Mouse (Mus musculus) midbrain, embryonic 16.5 days (tissue): ENCODE data around the gene Actl7a. TPM values are rescaled to one million over a fixed set of nuclear protein-coding genes. Genes with fewer than 3 reads are reported as not detected.

Experiments used
- ATAC-seq: fragments of 200-750 bp; cut with Nextera tagmentation; 2 replicates; pipeline ENCODE4 v1.8.0; 2017; ENCODE audit warnings: moderate TSS enrichment
- H3K27ac ChIP-seq: fragments of 300-500 bp; sonication (generic); 2 replicates; pipeline ENCODE4 v1.5.1; 2014; ENCODE audit warnings: mild to moderate bottlenecking, low read length, mixed read lengths
- H3K27me3 ChIP-seq: fragments of 300-500 bp; sonication (generic); 2 replicates; pipeline ENCODE4 v1.6.1; 2014; ENCODE audit warnings: low read depth, low read length, mixed read lengths; ENCODE audit not compliant: control insufficient read depth, insufficient read depth
- H3K36me3 ChIP-seq: fragments of 300-500 bp; sonication (generic); 2 replicates; pipeline ENCODE4 v1.6.1; 2014; ENCODE audit warnings: mild to moderate bottlenecking, low read length, moderate library complexity, mixed read lengths; ENCODE audit not compliant: control insufficient read depth, insufficient read depth
- H3K4me1 ChIP-seq: fragments of 300-500 bp; sonication (generic); 2 replicates; pipeline ENCODE4 v1.6.1; 2014; ENCODE audit warnings: mild to moderate bottlenecking, low read length, mixed read lengths; ENCODE audit not compliant: control insufficient read depth, insufficient read depth
- H3K4me2 ChIP-seq: fragments of 300-500 bp; sonication (generic); 2 replicates; pipeline ENCODE4 v1.6.1; 2014; ENCODE audit warnings: mild to moderate bottlenecking, low read length, mixed read lengths
- H3K4me3 ChIP-seq: fragments of 300-500 bp; sonication (generic); 2 replicates; pipeline ENCODE4 v1.5.1; 2014; ENCODE audit warnings: low read depth, mild to moderate bottlenecking, low read length, moderate library complexity, mixed read lengths
- H3K9ac ChIP-seq: fragments of 300-500 bp; sonication (generic); 2 replicates; pipeline ENCODE4 v1.6.1; 2014; ENCODE audit warnings: low read depth, low read length, mixed read lengths
- H3K9me3 ChIP-seq: fragments of 300-500 bp; sonication (generic); replicated peaks from 2 replicates; pipeline ENCODE4 v1.6.1; 2014; ENCODE audit warnings: mild to moderate bottlenecking, low read length, mixed read lengths; ENCODE audit not compliant: control insufficient read depth, poor library complexity, severe bottlenecking
- WGBS: fragments of 180-500 bp; shearing (Covaris S2); extraction: QIAGEN DNeasy Blood & Tissue Kit; methylation state at CpG from one replicate; pipeline ENCODE4 v1.1.7; 2014; 5-methylcytosine and 5-hydroxymethylcytosine counted together
- polyA plus RNA-seq: library from polyadenylated mRNA; unstranded; fragments of >200 nt; fragmentation: Nextera tagmentation; extraction: Ambion mirVana; gene quantifications from 2 replicates; pipeline ENCODE4 v1.2.1, GENCODE M21; 2015

Gene Actl7a
- polyA plus RNA-seq, 1 experiment from 2014 or later: not detected

DNA sequence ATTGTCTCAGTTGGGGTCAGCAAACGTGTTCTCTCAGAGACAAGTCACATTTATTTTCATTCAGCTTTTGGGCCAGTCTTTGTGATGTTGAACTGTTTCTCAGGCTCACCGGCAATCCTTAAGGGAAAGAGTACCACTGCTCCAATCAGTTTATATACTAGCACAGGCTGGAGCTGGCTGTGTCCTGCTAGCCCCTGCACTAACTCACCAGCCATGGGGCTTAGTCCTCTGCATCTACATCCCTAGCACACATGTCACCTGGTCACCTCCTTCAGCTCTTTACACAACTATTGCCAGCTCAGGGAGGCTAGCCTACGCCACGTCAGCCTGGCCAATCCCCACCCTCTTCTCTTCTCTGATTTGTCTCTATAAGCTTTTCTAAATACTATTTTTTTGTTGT is 515 bp upstream of the Actl7a start:
- ATAC-seq: no peak
- H3K9me3 ChIP-seq: no peaks in the 10 kb centered on the region
- H3K4me3 ChIP-seq: no peak overlapping the region
- H3K9ac ChIP-seq: no peak overlapping the region
- H3K27me3 ChIP-seq: no peaks in the 10 kb centered on the region
- H3K36me3 ChIP-seq: peaks cover 10% of the 10 kb centered on the region
- WGBS: 89% methylated on average over 4 of the region's 4 CpGs
- H3K4me2 ChIP-seq: no peak overlapping the region
- no peak overlapping the region for H3K27ac ChIP-seq
- no peaks in the 10 kb centered on the region for H3K4me1 ChIP-seq

DNA sequence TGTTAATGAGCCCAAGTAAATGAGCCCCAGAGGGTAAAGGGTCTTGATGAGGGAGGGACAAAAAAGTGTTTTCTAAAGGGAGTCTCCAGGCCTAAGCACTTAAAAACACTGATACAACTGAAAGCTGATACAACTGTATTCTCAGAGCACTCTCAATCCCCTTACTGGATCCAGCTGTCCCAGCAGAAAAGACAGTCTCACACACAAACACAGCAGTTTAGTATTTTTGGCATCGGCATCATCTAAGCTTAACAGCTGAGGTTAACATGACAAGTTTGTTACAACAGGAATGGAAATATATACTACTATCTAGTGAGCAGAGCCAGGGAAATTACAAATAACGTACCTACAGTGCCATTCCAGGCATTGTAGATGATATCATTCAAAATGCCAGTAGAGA is 3.1 kb downstream of the Actl7a start:
- H3K9ac ChIP-seq: no peak overlapping the region
- no peaks in the 10 kb centered on the region for H3K27me3 ChIP-seq
- H3K4me1 ChIP-seq: no peaks in the 10 kb centered on the region
- 97% methylated on average over 2 of the region's 2 CpGs for WGBS
- H3K4me2 ChIP-seq: no peak overlapping the region
- H3K4me3 ChIP-seq: no peak overlapping the region
- no peaks in the 10 kb centered on the region for H3K9me3 ChIP-seq
- no peak overlapping the region for H3K27ac ChIP-seq
- H3K36me3 ChIP-seq: peaks cover 35% of the 10 kb centered on the region
- ATAC-seq: no peak

- H3K4me3 ChIP-seq: no peak overlapping the region
- peaks cover 40% of the 10 kb centered on the region for H3K36me3 ChIP-seq
- H3K9ac ChIP-seq: no peak overlapping the region
- no peaks in the 10 kb centered on the region for H3K27me3 ChIP-seq
- no peak overlapping the region for H3K4me2 ChIP-seq
- no peaks in the 10 kb centered on the region for H3K4me1 ChIP-seq
- 98% methylated on average over 9 of the region's 9 CpGs for WGBS
- ATAC-seq: no peak
- no peaks in the 10 kb centered on the region for H3K9me3 ChIP-seq
- H3K27ac ChIP-seq: no peak overlapping the region
Observed at GRCm38 (mm10) chr4:56747456-56747855, 4.2 kb downstream of the Actl7a start.

DNA sequence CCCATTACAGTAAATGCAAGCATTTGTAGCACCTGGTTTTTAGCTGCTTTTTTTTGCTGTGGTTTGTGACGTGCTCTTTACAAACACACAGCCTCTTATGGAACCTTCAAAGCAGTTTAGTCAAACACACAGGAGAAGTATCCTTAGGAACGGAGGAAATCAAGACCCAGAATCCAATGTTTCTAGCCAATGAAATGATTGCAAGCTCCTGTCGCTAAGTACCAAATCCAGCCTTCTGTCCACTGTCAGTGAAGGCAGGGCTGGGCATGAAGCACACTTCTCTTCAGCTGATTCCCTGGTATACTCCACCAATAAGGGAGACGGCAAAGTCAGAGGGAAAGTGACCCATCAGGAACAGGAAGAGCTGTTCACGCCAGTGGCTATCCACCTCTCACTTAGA is 12.8 kb downstream of the Actl7a start:
- Histone ChIP-seq H3K36me3 (peaks cover 55% of the 10 kb centered on the region), H3K4me2 (no peak overlapping the region), H3K27me3 (no peaks in the 10 kb centered on the region), H3K4me3 (no peak overlapping the region), H3K4me1 (no peaks in the 10 kb centered on the region), H3K9ac (no peak overlapping the region), H3K9me3 (no peaks in the 10 kb centered on the region), H3K27ac (no peak overlapping the region)
- 94% methylated on average over 5 of the region's 5 CpGs for WGBS
- ATAC-seq: no peak

DNA sequence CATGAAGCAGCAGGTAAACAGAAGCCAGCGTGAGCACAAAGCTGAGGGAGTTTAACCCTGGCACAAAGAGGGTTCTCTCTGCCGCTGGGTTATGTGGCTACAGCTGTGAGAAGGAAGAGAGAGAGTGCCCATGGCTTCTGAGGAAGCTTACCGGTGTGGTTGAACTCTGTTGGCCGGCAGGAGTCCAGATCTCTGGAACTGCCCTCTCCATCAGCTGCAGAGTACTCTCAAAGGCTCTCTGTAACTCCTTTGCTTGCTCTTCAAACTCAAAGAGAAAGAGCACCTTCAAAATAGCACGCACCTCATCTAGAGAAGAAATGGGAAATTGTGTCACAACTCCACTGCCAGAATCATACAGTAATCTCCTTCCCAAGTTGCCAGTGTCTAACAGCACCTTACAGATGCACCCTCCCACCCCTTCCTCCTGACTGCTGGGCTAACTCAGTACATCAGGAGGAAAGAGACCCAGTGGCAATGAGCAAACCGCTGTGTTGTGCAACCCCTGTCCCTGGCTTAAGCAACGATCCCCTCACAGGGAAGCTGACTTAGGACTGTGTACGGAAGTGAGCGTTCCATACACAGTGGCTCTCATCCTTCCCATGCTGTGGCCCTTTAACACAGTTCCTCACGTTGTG is 13.9 kb downstream of the Actl7a start:
- 92% methylated on average over 10 of the region's 10 CpGs for WGBS
- Histone ChIP-seq H3K4me1 (no peaks in the 10 kb centered on the region), H3K4me2 (no peak overlapping the region), H3K4me3 (no peak overlapping the region), H3K27ac (no peak overlapping the region), H3K27me3 (no peaks in the 10 kb centered on the region), H3K36me3 (peaks cover 52% of the 10 kb centered on the region), H3K9me3 (no peaks in the 10 kb centered on the region), H3K9ac (no peak overlapping the region)
- no peak for ATAC-seq

GRCm38 (mm10) chr4:56757693-56758092 is 14.5 kb downstream of the Actl7a start:
- H3K4me2 ChIP-seq: no peak overlapping the region
- no peaks in the 10 kb centered on the region for H3K27me3 ChIP-seq
- H3K36me3 ChIP-seq: peaks cover 52% of the 10 kb centered on the region
- no peak overlapping the region for H3K4me3 ChIP-seq
- no peak overlapping the region for H3K9ac ChIP-seq
- no peak for ATAC-seq
- H3K27ac ChIP-seq: no peak overlapping the region
- 96% methylated on average over 1 of the region's 1 CpGs for WGBS
- H3K9me3 ChIP-seq: no peaks in the 10 kb centered on the region
- H3K4me1 ChIP-seq: no peaks in the 10 kb centered on the region

GRCm38 (mm10) chr4:56767861-56768284 is 24.7 kb downstream of the Actl7a start:
- Histone ChIP-seq H3K27ac (no peak overlapping the region), H3K4me3 (no peak overlapping the region), H3K9me3 (no peaks in the 10 kb centered on the region), H3K4me1 (no peaks in the 10 kb centered on the region), H3K4me2 (no peak overlapping the region), H3K9ac (no peak overlapping the region), H3K27me3 (no peaks in the 10 kb centered on the region), H3K36me3 (peaks cover 41% of the 10 kb centered on the region)
- 81% methylated on average over 3 of the region's 5 CpGs for WGBS
- no peak for ATAC-seq

GRCm38 (mm10) chr4:56768913-56769312 is 25.7 kb downstream of the Actl7a start:
- Histone ChIP-seq H3K27me3 (no peaks in the 10 kb centered on the region), H3K9ac (no peak overlapping the region), H3K4me3 (no peak overlapping the region), H3K27ac (no peak overlapping the region), H3K4me2 (no peak overlapping the region), H3K9me3 (no peaks in the 10 kb centered on the region), H3K4me1 (no peaks in the 10 kb centered on the region), H3K36me3 (peaks cover 46% of the 10 kb centered on the region)
- ATAC-seq: no peak
- 96% methylated on average over 7 of the region's 7 CpGs for WGBS

DNA sequence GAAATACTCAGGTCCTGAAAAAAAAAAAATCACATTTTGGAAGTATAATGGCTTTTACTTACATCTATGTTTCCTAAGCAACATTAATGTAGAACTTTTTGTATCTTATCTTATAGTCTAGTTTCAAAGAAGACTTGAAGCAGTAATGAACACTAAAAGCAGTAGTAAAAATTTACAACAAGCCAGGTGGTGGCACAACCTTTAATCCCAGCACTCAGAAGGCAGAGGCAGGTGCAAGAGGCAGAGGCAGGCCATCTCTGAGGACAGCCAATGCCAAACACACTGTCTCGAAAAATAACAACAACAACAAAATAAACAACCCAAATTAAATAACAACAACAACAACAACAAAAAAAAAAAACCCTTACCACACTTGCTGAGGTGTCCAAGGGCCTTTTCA is 27.9 kb downstream of the Actl7a start:
- H3K27me3 ChIP-seq: no peaks in the 10 kb centered on the region
- WGBS: 75% methylated on average over 1 of the region's 1 CpGs
- H3K4me1 ChIP-seq: no peaks in the 10 kb centered on the region
- no peak for ATAC-seq
- no peak overlapping the region for H3K27ac ChIP-seq
- H3K9me3 ChIP-seq: no peaks in the 10 kb centered on the region
- H3K4me3 ChIP-seq: no peak overlapping the region
- H3K36me3 ChIP-seq: peaks cover 53% of the 10 kb centered on the region
- no peak overlapping the region for H3K9ac ChIP-seq
- no peak overlapping the region for H3K4me2 ChIP-seq
